Mouse (Mus musculus) lung, postnatal 0 days (tissue): ENCODE measurements around the gene Gm7356.
"Not testable (repeated sequence)": the region's sequence is repeated elsewhere in the genome, so short reads cannot be mapped to it uniquely, and the experiment has no call there.

Source experiments
- CTCF ChIP-seq: IDR thresholded peaks from 2 replicates; pipeline ENCODE4 v1.5.1; 2016; ENCODE audit warnings: antibody characterized with exemption, mild to moderate bottlenecking
- EP300 ChIP-seq: IDR thresholded peaks from 2 replicates; pipeline ENCODE4 v1.6.1; 2016; ENCODE audit warnings: antibody characterized with exemption, mild to moderate bottlenecking, control low read depth

GRCm38 (mm10) chr17:14037012-14037411 is 33.5 kb upstream of the Gm7356 start:
- not testable (repeated sequence) for TF ChIP-seq CTCF, EP300
